Mouse (Mus musculus) kidney, postnatal 36 days (tissue): ENCODE data around the gene Lingo2.
"Not testable (repeated sequence)": the region's sequence is repeated elsewhere in the genome, so short reads cannot be mapped to it uniquely, and the experiment has no call there.

Experiments used
- DNase-seq, 2 experiments: peaks; one replicate each; pipeline ENCODE4 v3.0.0; 2021 to 2022; ENCODE audit warnings: mixed read lengths in 2 of 2

Gene Lingo2

GRCm38 (mm10) chr4:36078910-36079525, 872.5 kb downstream of the Lingo2 start:
- no peak for DNase-seq

GRCm38 (mm10) chr4:36064701-36065100, 886.8 kb downstream of the Lingo2 start:
- not testable (repeated sequence) for DNase-seq

GRCm38 (mm10) chr4:36052791-36053376, 898.7 kb downstream of the Lingo2 start:
- DNase-seq = no peak

- peak in 1 of 2 experiments; percentile 0 for DNase-seq
Observed at GRCm38 (mm10) chr4:36040361-36040760, 911.2 kb downstream of the Lingo2 start.

- DNase-seq = no peak
Observed at GRCm38 (mm10) chr4:36038742-36039141, 912.8 kb downstream of the Lingo2 start.

- no peak for DNase-seq
Observed at GRCm38 (mm10) chr4:36032039-36032438, 919.5 kb downstream of the Lingo2 start.

- peak in 1 of 2 experiments; percentile 13 for DNase-seq
Observed at GRCm38 (mm10) chr4:36014181-36014580, 937.4 kb downstream of the Lingo2 start.

GRCm38 (mm10) chr4:35992005-35992763, 959.4 kb downstream of the Lingo2 start:
- no peak for DNase-seq

- no peak for DNase-seq
Observed at GRCm38 (mm10) chr4:35986012-35986411, 965.5 kb downstream of the Lingo2 start.

- no peak for DNase-seq
Observed at GRCm38 (mm10) chr4:35963532-35963931, 988.0 kb downstream of the Lingo2 start.

- DNase-seq = no peak
Observed at GRCm38 (mm10) chr4:35951894-35952293, 999.7 kb downstream of the Lingo2 start.

GRCm38 (mm10) chr4:35951251-35951650, 1000.3 kb downstream of the Lingo2 start:
- no peak for DNase-seq

GRCm38 (mm10) chr4:35934056-35934661, 1017.4 kb downstream of the Lingo2 start:
- no peak for DNase-seq

GRCm38 (mm10) chr4:35927722-35928121, 1023.8 kb downstream of the Lingo2 start:
- no peak for DNase-seq

- DNase-seq = no peak
Observed at GRCm38 (mm10) chr4:35917453-35917852, 1034.1 kb downstream of the Lingo2 start.

- DNase-seq = no peak
Observed at GRCm38 (mm10) chr4:35897769-35898564, 1053.6 kb downstream of the Lingo2 start.

GRCm38 (mm10) chr4:35885591-35886542, 1065.7 kb downstream of the Lingo2 start:
- no peak for DNase-seq

- peak in 1 of 2 experiments; percentile 36 for DNase-seq
Observed at GRCm38 (mm10) chr4:35884946-35885460, 1066.5 kb downstream of the Lingo2 start.

GRCm38 (mm10) chr4:35846518-35846917, 1105.0 kb downstream of the Lingo2 start:
- DNase-seq = no peak

GRCm38 (mm10) chr4:35845140-35845539, 1106.4 kb downstream of the Lingo2 start:
- no peak for DNase-seq

GRCm38 (mm10) chr4:35844518-35844917, 1107.0 kb downstream of the Lingo2 start:
- no peak for DNase-seq
